Comparison of ENCODE assay signal across 21 mouse cellular contexts in genomic region chr2:146428751-146429150, GRCm38 (mm10).
A peak's percentile ranks its signal among the peaks of the same experiment; 100 is the strongest.
DNase-seq lines count a peak whose midpoint lies in the region; ATAC-seq and TF ChIP-seq lines count a peak whose summit lies in the region.
"Had no signal": no experiment of that assay in that cellular context is flagged by ENCODE, and none has a peak within 500 bp of the region (broad histone marks: within the 10 kb centered on the region; RNA-seq: fewer than 3 reads in every experiment).

No protein-coding gene starts in this region.

- no peak overlapping the region for H3K9ac ChIP-seq in forebrain, postnatal 0 days
- H3K9ac ChIP-seq in forebrain, embryonic 14.5 days (ENCODE audit: low read length): no peak overlapping the region
- H3K9ac ChIP-seq: embryonic facial prominence, embryonic 12.5 days; forebrain, embryonic 13.5 days had no signal

- peak; percentile 63 to 69 for DNase-seq in cerebellum, postnatal 10 days
- no peak for DNase-seq in cerebellum, postnatal 4 days (ENCODE audit: low spot score in 2 of 2)
- peak; percentile 32 for DNase-seq in forebrain, postnatal 0 days
- DNase-seq in forebrain, embryonic 14.5 days (ENCODE audit: low spot score): no peak
- DNase-seq in left cerebral cortex, postnatal 4 days: peak; percentile 38
- no peak for DNase-seq in left cerebral cortex, postnatal 25 days (ENCODE audit: low spot score in 2 of 2)
- no peak for DNase-seq in testis, postnatal 10 days (ENCODE audit: low spot score)
- DNase-seq: adrenal gland, adult 8-10 months; adrenal gland, postnatal 14 days; B cell, adult 2 months; cerebellum, adult 11-12 months; cerebellum, adult 8-10 months; cerebellum, adult 9-11 months; cerebellum, postnatal 36 days had no signal

- no peaks in the 10 kb centered on the region for H3K4me1 ChIP-seq in forebrain, postnatal 0 days (ENCODE audit: insufficient read depth)
- H3K4me1 ChIP-seq in forebrain, embryonic 14.5 days (ENCODE audit: control insufficient read depth, insufficient read depth, low read length): no peaks in the 10 kb centered on the region
- H3K4me1 ChIP-seq: embryonic facial prominence, embryonic 10.5 days; embryonic facial prominence, embryonic 12.5 days; forebrain, embryonic 13.5 days had no signal

- H3K27me3 ChIP-seq in forebrain, postnatal 0 days (ENCODE audit: insufficient read depth, low read length): no peaks in the 10 kb centered on the region
- no peaks in the 10 kb centered on the region for H3K27me3 ChIP-seq in forebrain, embryonic 14.5 days (replicated peaks; ENCODE audit: control insufficient read depth, insufficient read depth, low read length)
- H3K27me3 ChIP-seq: CH12.LX; embryonic facial prominence, embryonic 12.5 days; forebrain, embryonic 13.5 days had no signal

- intact Hi-C loops in left cerebral cortex, postnatal 4 days (cut with DNase I): no loop called here
- intact Hi-C loops in left cerebral cortex, postnatal 25 days (cut with DNase I): no loop called here

- H3K36me3 ChIP-seq in forebrain, postnatal 0 days (ENCODE audit: insufficient read depth): peaks cover 7% of the 10 kb centered on the region; the same call in 1 of the 2 replicates
- peaks cover 17% of the 10 kb centered on the region for H3K36me3 ChIP-seq in forebrain, embryonic 14.5 days (ENCODE audit: control insufficient read depth, insufficient read depth, low read length)
- H3K36me3 ChIP-seq: embryonic facial prominence, embryonic 12.5 days had no signal

- WGBS in forebrain, postnatal 0 days: 76% methylated on average over 3 of the region's 3 CpGs
- 90% methylated on average over 3 of the region's 3 CpGs for WGBS in forebrain, embryonic 14.5 days

- H3K27ac ChIP-seq in forebrain, postnatal 0 days (ENCODE audit: low read depth, low read length): no peak overlapping the region
- H3K27ac ChIP-seq in forebrain, embryonic 14.5 days (ENCODE audit: low read depth, low read length): no peak overlapping the region
- H3K27ac ChIP-seq: embryonic facial prominence, embryonic 10.5 days; embryonic facial prominence, embryonic 12.5 days; forebrain, embryonic 13.5 days had no signal

- no peak overlapping the region for H3K4me2 ChIP-seq in forebrain, postnatal 0 days (ENCODE audit: low read depth)
- H3K4me2 ChIP-seq in forebrain, embryonic 14.5 days (ENCODE audit: low read length): no peak overlapping the region
- H3K4me2 ChIP-seq: embryonic facial prominence, embryonic 12.5 days; forebrain, embryonic 13.5 days had no signal

- ATAC-seq in forebrain, postnatal 0 days: peak; percentile 43; the same call in 1 of the 2 replicates
- no peak for ATAC-seq in forebrain, embryonic 14.5 days
- ATAC-seq: CD4-positive, CD25-positive, alpha-beta regulatory T cell, adult 4 months; forebrain, embryonic 13.5 days; forebrain, embryonic 16.5 days had no signal

- no peak for TF ChIP-seq CTCF in forebrain, postnatal 0 days (IDR thresholded peaks at IDR 0.05; ENCODE audit: low read depth)

- no peaks in the 10 kb centered on the region for H3K9me3 ChIP-seq in forebrain, postnatal 0 days (ENCODE audit: low read length)
- no peaks in the 10 kb centered on the region for H3K9me3 ChIP-seq in forebrain, embryonic 14.5 days (replicated peaks; ENCODE audit: control insufficient read depth, low read length)
- H3K9me3 ChIP-seq: embryonic facial prominence, embryonic 10.5 days; embryonic facial prominence, embryonic 12.5 days; forebrain, embryonic 13.5 days; G1E had no signal

- no peak overlapping the region for H3K4me3 ChIP-seq in forebrain, postnatal 0 days (ENCODE audit: low read depth, low read length)
- no peak overlapping the region for H3K4me3 ChIP-seq in forebrain, embryonic 14.5 days (ENCODE audit: low read depth, low read length)
- H3K4me3 ChIP-seq: embryonic facial prominence, embryonic 10.5 days; embryonic facial prominence, embryonic 12.5 days; forebrain, embryonic 13.5 days had no signal

Comparison
In these comparisons a context has a peak if more than half of its experiments do, and no peak if none do; other contexts are left out.
1. DNase-seq: peak in cerebellum, postnatal 10 days (2 of 2), forebrain, postnatal 0 days (single experiment) and left cerebral cortex, postnatal 4 days (single experiment); none in cerebellum, postnatal 4 days (0 of 2), forebrain, embryonic 14.5 days (single experiment), left cerebral cortex, postnatal 25 days (0 of 2) and testis, postnatal 10 days (single experiment).